Mouse (Mus musculus) c-Kit-positive CD71-negative TER-119-negative erythroid progenitor cells, embryonic 14.5 days (primary cell): ENCODE measurements around the gene Gm13290.
"Not testable (repeated sequence)": the region's sequence is repeated elsewhere in the genome, so short reads cannot be mapped to it uniquely, and the experiment has no call there.

ENCODE experiments used
- DNase-seq: peaks from one replicate; pipeline ENCODE4 v3.0.0-alpha.2; 2013; ENCODE audit warnings: low read depth

Gm13290 gene

GRCm38 (mm10) chr4:88781831-88782230 lies 8.2 kb downstream of the Gm13290 start, which contains the start of gene Ifnz:
TSS of gene Ifnz (plus strand) at chr4:88782131.
- DNase-seq, result not testable (repeated sequence)

- not testable (repeated sequence) for DNase-seq
These were observed 8.7 kb downstream of the Gm13290 start for GRCm38 (mm10) chr4:88782335-88782734.

GRCm38 (mm10) chr4:88785409-88785808 lies 11.8 kb downstream of the Gm13290 start, which contains the start of gene Gm13276:
TSS of gene Gm13276 (plus strand) at chr4:88785709.
- DNase-seq, result not testable (repeated sequence)

GRCm38 (mm10) chr4:88788402-88788801 lies 14.8 kb downstream of the Gm13290 start, which contains the start of gene Gm13277:
TSS of gene Gm13277 (plus strand) at chr4:88788632.
- DNase-seq, result not testable (repeated sequence)

- not testable (repeated sequence) for DNase-seq
These were observed 17.6 kb downstream of the Gm13290 start, which contains the start of gene Gm13278 for GRCm38 (mm10) chr4:88791250-88791649. TSS of gene Gm13278 (plus strand) at chr4:88791550.

GRCm38 (mm10) chr4:88793936-88794675 lies 20.5 kb downstream of the Gm13290 start, which contains the start of gene Gm13275:
TSS of gene Gm13275 (plus strand) at chr4:88794487.
- DNase-seq, result not testable (repeated sequence)

GRCm38 (mm10) chr4:88797097-88797496 lies 23.5 kb downstream of the Gm13290 start, which contains the start of gene Gm13279:
TSS of gene Gm13279 (plus strand) at chr4:88797397.
- DNase-seq, result not testable (repeated sequence)

- not testable (repeated sequence) for DNase-seq
These were observed 25.7 kb downstream of the Gm13290 start, which contains the start of gene Gm13285 for GRCm38 (mm10) chr4:88799365-88799764. TSS of gene Gm13285 (plus strand) at chr4:88799665.

- DNase-seq, result not testable (repeated sequence)
These were observed 29.3 kb downstream of the Gm13290 start, which contains the start of gene Gm13287 for GRCm38 (mm10) chr4:88802954-88803353. TSS of gene Gm13287 (plus strand) at chr4:88803254.

GRCm38 (mm10) chr4:88805231-88805630 lies 31.6 kb downstream of the Gm13290 start, which contains the start of gene Gm13288:
TSS of gene Gm13288 (plus strand) at chr4:88805531.
- not testable (repeated sequence) for DNase-seq

GRCm38 (mm10) chr4:88805761-88806160 lies 32.1 kb downstream of the Gm13290 start:
- not testable (repeated sequence) for DNase-seq

- DNase-seq, result no peak
These were observed 42.3 kb downstream of the Gm13290 start, which contains the start of gene Ifna7 for GRCm38 (mm10) chr4:88815928-88816327. TSS of gene Ifna7 (plus strand) at chr4:88816228.

GRCm38 (mm10) chr4:88819659-88820058 lies 46.0 kb downstream of the Gm13290 start, which contains the start of gene Ifna11:
TSS of gene Ifna11 (plus strand) at chr4:88819959.
- no peak for DNase-seq

- DNase-seq, result no peak
These were observed 49.4 kb downstream of the Gm13290 start for GRCm38 (mm10) chr4:88822995-88823394.
